Mouse (Mus musculus) 416B (cell line): ENCODE data around the gene Fam126a.

ENCODE experiments used
- DNase-seq: peaks from one replicate; pipeline ENCODE4 v3.0.0; 2011; ENCODE audit warnings: low read depth

The Fam126a gene

DNA sequence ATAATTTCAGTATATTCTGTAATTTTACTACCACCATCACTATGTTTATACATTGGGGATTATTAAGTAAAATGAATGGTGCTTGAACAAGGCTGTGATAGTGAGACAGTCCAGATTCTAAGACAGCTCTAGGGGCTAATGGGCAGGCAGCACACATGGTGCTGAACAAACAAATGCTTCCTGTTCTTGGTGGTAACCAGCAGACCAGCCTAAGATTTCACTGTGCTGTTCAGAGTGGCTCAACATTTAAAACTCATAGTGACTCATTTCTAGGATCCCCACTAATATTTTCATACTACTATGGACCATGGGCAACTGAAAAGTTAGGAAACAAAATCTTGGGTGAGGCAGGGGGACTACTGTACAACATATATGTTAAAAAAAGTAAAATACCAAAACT, 10.1 kb upstream of the Fam126a start:
- DNase-seq, result peak; percentile 79

DNA sequence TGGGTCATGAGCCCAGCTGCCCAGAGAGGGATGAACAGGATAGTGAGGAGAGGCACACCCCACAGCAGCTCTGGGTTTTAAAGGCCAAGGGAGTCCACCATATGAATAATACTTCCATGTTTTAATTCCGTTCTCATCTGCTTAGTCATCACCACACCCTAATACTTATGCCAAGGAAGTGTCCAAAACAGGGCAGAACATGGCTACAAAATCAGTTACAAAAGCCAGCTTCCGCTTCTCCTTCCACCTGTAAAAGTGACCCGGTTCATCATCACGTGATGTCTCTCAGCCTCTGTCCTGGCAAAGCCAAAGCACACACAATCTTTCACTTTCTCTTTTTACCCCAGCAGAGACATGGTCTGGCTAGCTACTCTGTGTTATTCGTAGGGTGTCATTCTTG, 8.9 kb upstream of the Fam126a start:
- peak; percentile 88 for DNase-seq

DNA sequence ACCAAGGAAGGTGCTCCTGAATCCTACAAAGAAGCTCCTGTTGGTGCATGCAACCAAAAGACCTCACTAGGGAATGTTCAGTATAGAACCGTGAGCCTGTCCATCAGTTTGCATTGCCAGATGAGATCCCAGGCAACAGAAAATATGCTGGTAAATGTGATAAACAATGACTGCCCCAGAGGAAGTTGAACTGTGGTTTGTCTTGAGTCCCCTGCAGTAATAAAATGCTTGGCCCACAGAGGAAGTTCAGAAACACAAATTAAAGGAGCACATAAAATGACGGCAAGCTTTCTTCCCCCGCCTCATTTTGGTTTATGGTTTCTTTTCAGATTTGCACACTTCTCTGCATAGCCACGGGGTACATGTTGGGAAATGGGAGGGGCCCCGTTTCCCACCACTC, 8.3 kb upstream of the Fam126a start:
- DNase-seq, result peak; percentile 60

DNA sequence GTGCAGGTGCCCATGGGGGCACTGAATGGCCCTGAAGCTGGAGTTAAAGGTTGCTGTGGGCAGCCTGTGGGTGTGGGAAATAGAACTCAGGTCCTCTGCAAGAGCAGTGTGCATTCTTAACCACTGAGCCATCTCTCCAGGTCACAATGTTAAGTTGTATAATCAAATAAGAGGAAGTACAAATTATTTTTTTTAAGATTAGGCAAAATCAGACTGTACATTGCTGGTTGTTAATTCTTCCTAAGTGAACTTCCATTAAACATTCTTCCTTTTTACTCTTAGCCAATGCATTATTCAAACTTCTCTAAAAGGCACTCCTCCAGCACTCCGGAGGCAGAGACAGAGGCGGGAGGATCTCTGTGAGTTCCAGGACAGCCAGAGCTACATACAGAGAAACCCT, 7.7 kb upstream of the Fam126a start:
- DNase-seq, result no peak

GRCm38 (mm10) chr5:24036731-24037130, 6.2 kb upstream of the Fam126a start:
- no peak for DNase-seq

GRCm38 (mm10) chr5:24034970-24035369, 4.5 kb upstream of the Fam126a start:
- DNase-seq, result peak; percentile 36

DNA sequence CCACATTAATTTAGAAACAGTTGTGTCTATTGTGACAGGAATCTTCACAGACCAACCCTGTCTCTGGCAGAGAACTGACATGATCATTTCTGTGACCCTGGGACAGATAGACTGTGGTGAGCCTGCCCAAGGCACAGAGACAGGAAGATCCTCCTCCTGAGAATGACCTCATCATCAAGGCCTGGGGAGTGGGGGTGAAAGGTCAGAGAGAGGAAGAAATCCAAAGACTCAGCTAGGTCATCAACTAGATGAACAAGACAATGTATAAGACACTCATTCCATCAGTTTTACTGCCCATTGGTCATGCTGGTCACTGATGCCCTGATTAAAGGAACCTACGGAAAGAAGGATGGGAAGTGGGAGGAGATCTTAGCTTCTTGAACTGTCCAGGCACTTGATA, 3.6 kb upstream of the Fam126a start:
- peak; percentile 27 for DNase-seq

DNA sequence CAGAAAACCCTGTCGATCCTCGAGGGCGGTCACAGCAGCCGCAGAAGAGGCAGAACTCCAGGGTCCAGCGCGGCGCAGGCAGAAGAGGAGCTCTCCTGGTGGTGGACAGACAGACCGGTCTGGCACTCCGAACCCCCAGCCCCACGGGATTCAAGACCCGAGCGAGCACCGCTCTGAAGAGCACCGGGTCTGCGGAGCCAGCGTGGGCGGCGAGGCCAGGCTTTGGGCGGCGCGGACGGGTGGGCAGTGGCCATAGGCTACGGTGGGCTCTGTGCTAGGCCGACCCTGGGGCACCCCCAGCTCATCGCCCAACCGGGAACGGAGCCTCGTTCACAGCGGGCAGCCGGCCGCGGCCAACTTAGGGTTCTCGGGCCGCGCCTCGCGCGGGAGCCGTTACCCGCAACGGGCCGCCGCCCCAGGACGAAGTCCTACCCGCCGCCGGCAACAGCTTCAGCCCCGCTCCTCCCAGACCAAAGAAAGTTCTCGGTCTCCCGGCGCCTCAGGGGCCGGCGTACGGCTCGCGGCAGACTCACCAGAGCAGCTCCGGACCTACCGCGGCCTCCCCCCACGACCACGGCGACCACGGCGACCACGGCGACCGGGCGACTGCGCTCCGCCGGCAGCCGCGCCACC, 428 bp downstream of the Fam126a start:
- no peak for DNase-seq

DNA sequence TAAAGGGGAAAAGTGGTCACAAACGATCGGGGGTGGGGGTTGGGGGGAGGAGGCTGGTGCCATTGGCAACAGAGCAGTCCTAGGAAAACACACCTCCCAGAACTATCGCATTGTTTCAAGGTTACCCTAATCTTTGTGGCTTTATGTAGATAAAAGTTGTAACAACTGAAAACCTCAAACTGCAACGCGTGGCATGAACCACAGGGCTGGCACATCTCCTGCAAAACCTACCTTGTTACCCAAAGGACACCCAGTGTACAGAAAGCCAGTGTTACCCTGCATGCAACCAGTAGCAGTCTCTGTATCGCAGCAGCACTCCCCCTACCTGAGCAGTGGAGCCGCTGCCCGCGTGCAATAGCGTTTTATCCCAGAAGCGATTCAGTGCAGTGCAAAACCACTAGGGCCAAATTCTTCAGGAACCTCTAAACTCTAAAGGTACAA, 1.1 kb downstream of the Fam126a start:
- DNase-seq, result peak; percentile 83

DNA sequence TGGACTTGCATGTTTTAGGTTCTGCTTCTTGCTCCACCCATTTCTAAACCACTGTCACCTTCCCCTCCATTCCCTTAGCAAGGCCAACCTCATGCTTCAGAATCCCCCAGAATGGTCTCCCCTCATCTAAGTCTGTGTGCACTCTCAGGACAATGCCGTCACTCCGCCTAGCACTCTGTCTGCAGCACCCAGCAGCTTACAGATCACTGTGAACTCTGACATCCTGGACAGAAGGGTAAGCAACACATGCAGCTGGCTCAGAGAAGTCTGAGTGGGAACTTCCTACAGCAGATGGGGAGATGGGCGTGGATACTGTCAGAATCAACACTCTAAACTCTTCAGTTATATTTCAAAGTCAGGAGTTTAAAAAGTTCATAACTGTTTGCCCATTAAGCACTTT, 5.5 kb downstream of the Fam126a start:
- DNase-seq, result no peak

- no peak for DNase-seq
These were observed 7.3 kb downstream of the Fam126a start for GRCm38 (mm10) chr5:24023226-24023625.

- no peak for DNase-seq
These were observed 8.8 kb downstream of the Fam126a start for GRCm38 (mm10) chr5:24021683-24022082.

DNA sequence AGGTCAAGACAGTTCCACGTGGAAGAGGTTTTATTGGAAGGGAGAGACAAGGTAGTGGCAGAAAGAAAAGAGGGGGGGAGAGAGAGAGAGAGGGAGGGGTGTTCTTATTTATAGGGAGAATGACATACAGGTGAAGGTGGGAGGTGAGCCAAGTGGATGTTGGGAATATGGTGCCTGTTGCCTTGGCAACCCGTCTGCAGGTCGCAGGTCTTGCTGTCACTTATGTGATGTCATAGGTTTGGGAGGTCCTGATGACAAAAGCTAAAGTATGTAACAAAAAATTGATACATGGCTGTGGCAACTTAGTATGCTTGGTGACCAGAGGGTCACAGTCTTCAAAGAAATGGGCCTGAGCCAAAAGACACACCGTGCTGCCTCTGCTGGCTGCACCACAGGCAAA, 10.1 kb downstream of the Fam126a start:
- no peak for DNase-seq

DNA sequence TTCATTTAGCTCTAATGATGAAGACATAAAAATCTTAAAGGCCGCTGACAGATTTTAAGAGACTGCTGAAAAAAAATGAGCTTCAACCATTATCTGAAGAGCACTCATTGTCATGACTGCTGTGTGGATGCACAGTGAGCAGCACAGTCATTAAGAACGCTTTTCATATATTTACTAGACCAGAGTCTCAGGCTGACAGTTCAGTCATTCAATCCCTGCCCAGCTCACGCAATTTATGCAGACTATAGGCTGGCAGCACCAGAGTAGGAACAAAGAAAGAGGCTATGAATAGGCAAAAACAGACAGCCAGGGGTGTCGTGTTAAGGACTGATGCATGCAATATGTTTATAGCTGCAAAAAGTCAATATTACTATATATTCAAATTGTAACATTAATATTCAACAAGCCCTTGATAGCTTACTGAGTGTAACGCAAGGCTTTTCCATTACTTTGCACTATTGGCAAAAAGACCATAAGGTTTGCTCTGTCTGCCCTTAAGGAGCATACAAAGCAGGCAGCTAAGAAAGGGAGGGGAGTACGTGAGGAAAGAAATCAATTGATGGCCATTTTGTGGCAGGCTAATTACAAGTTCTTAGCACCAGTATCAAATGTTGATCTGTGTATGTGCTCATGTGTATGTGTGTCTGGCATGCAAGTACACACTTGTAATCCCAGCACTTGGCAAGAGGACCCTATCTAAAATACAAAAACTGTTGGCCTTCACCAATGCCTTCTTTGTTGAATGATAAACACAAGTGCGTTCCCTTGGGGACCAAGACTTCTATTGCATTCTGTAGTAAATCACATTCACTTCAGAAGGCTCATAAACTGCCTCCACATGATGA, 10.9 kb downstream of the Fam126a start:
- DNase-seq, result no peak

DNA sequence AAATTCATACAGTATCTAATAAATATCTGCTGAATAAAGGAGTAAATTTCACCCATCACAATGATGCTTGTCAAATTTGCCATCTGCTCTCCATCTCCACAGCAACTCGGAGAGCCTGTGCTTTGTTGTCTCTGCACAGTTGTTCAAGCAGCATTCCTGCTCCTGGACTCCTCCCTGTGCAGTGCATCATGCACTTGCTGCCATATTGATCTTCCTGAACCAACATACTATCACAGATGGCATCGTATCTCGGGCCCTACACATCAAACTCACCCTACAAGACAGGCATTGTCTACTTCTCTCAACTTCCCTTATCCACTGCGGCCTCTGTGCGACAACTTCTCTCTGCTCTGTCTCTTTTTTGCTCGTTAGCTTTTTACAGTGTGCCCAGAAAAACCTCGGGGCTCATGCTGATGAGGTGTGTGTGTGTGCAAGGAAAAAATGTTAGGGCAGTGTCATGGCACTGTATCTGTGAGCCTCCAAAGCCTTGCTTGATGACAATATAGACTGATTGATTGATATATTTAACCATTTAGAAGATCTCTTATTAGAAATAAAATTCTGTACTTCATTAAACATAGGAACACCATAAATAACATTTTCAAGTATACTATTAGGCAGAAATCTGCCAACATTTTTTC, 11.7 kb downstream of the Fam126a start:
- DNase-seq, result no peak

GRCm38 (mm10) chr5:24016912-24017311, 13.6 kb downstream of the Fam126a start:
- DNase-seq, result no peak

DNA sequence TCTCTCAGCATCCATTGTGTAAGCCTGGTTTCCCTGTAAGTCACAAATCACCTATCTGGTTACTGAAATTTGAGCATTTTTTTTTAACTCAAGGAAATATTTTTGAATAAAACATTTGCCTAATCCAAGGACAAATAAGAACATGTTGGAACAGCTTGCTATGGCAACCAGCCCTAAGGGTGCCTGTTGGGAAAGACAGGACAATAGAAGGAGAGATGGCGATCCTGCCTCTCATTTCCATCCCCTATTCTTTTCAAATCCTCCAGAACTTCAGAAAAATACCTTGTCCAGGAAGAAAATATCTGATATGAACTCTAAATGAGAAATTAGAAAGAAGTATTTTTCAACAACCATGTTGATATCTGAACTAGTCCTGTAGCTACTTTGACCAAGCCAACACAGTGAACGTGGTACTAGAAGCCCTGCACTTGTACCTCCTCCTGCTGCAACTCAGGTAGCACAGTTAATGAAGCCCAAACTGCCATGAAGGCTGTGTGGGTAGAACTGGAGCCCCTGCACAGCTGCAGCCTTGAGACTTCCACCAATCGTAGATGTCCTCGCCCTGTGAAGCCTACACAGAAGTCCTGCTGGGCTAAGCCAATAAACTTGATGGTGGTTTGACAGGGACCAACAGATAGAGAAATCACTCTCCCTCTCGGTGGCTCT, 17.0 kb downstream of the Fam126a start:
- DNase-seq, result no peak

DNA sequence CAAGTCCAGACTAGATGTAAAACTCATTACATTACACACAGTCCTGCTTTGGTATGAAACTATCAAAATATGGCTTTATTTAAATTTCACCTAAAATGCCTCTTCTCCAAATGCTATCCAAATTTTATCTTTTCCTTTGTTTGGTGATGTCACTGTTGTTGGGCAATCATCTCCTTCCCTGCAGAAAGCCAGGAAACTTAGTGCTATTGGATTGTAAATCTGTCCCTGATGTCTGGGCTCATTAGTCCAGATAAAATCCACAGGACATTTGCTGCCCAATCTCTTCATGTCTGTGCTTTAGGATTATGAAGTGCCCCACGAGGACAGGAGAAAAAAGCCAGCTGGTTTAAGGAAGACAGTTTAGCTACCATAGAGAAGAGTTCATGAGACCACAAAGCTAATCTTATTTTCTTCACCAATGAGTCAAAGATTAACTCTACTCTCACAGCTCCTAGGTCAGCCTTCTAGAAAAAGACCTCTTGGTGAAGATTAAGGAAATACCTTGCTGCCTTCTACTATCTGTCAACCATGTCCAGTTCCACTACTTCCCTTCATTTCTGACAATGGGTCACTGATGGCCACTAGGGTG, 31.3 kb downstream of the Fam126a start:
- no peak for DNase-seq

DNA sequence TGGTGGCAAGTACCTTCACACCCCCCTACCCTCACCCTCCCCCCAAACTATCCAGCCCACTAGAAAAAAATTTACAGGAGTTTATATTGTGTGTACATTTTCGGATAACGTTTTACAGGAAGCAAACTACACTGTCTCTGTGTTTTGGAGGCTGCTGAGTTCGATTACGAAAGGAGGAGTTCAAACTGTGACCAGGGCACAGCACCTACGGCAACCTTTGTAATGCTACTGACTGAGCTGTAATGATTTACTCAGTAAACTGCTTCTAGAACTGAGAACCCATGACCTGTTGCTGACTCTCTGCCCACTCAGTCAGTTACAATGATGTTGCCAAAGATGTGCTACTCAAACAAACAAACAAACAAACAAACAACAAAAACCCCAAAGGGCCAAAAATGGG, 34.5 kb downstream of the Fam126a start:
- DNase-seq, result no peak

DNA sequence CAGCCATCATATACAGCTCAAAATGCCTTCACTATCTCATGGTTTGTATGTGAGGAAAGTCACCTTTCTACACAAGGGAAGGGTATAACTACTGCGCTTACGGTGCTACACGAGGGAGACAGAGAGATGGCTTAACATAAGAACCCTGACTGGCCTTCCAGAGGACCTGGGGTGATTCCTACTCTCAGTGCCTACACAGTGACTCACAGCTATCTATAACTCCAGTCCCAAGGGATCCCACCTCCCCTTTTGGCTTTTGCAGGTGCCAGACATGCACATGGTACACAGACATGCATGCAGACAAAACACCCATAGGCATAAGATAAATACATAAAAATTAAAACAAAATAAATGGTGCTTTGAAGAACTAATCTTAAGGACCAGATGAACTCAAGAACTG, 35.6 kb downstream of the Fam126a start:
- no peak for DNase-seq

GRCm38 (mm10) chr5:23994231-23994630, 36.3 kb downstream of the Fam126a start:
- no peak for DNase-seq

DNA sequence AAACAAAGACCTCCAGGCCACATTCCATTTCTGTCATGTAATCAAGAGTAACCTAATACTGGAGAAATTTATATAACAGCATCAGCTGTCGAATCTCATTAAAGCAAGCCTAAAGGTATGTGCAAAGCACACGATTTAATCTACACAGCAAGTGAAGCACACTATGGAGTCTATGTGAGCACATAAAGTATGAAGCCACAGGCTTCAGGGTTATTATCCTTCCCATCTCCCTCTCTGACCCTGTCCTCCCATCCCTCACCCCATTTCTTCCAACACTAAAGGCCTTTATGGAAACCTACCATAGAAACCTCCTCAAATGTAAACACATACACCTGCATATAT, 37.0 kb downstream of the Fam126a start:
- DNase-seq, result no peak
